Mouse (Mus musculus) midbrain, embryonic 13.5 days (tissue): Measurements from ENCODE around the gene Slc22a23. TPM values are rescaled to one million over a fixed set of nuclear protein-coding genes. Genes with fewer than 3 reads are reported as not detected.

Experiments used
- ATAC-seq: fragments of 200-750 bp; cut with Nextera tagmentation; 2 replicates; pipeline ENCODE4 v1.8.0; 2017; ENCODE audit warnings: mild to moderate bottlenecking, moderate TSS enrichment, moderate library complexity
- H3K27ac ChIP-seq: fragments of 300-500 bp; sonication (generic); 2 replicates; pipeline ENCODE4 v1.5.1; 2015; ENCODE audit warnings: inconsistent platforms, mild to moderate bottlenecking, moderate library complexity
- H3K27me3 ChIP-seq: fragments of 300-500 bp; sonication (generic); 2 replicates; pipeline ENCODE4 v1.6.1; 2015; ENCODE audit warnings: mild to moderate bottlenecking, inconsistent platforms
- H3K36me3 ChIP-seq: fragments of 300-500 bp; sonication (generic); 2 replicates; pipeline ENCODE4 v1.6.1; 2015; ENCODE audit warnings: mild to moderate bottlenecking, inconsistent platforms
- H3K4me1 ChIP-seq: fragments of 300-500 bp; sonication (generic); replicated peaks from 2 replicates; pipeline ENCODE4 v1.6.1; 2015; ENCODE audit warnings: inconsistent platforms
- H3K4me2 ChIP-seq: fragments of 300-500 bp; sonication (generic); replicated peaks from 2 replicates; pipeline ENCODE4 v1.6.1; 2015; ENCODE audit warnings: moderate library complexity, mild to moderate bottlenecking, inconsistent platforms
- H3K4me3 ChIP-seq: fragments of 300-500 bp; sonication (generic); replicated peaks from 2 replicates; pipeline ENCODE4 v1.5.1; 2015; ENCODE audit warnings: mild to moderate bottlenecking, inconsistent platforms
- H3K9ac ChIP-seq: fragments of 300-500 bp; sonication (generic); replicated peaks from 2 replicates; pipeline ENCODE4 v1.6.1; 2015; ENCODE audit warnings: mild to moderate bottlenecking, inconsistent platforms
- H3K9me3 ChIP-seq: fragments of 300-500 bp; sonication (generic); 2 replicates; pipeline ENCODE4 v1.6.1; 2016; ENCODE audit warnings: mild to moderate bottlenecking, inconsistent platforms
- WGBS: fragments of 180-500 bp; shearing (Covaris S2); methylation state at CpG from one replicate; pipeline ENCODE4 v1.1.7; 2015; 5-methylcytosine and 5-hydroxymethylcytosine counted together
- polyA plus RNA-seq: library from polyadenylated mRNA; unstranded; fragments of >200 nt; fragmentation: Nextera tagmentation; extraction: Ambion mirVana; gene quantifications from 2 replicates; pipeline ENCODE4 v1.2.1, GENCODE M21; 2015

Slc22a23 gene
- polyA plus RNA-seq, 1 experiment from 2014 or later, result 15.3 TPM

DNA sequence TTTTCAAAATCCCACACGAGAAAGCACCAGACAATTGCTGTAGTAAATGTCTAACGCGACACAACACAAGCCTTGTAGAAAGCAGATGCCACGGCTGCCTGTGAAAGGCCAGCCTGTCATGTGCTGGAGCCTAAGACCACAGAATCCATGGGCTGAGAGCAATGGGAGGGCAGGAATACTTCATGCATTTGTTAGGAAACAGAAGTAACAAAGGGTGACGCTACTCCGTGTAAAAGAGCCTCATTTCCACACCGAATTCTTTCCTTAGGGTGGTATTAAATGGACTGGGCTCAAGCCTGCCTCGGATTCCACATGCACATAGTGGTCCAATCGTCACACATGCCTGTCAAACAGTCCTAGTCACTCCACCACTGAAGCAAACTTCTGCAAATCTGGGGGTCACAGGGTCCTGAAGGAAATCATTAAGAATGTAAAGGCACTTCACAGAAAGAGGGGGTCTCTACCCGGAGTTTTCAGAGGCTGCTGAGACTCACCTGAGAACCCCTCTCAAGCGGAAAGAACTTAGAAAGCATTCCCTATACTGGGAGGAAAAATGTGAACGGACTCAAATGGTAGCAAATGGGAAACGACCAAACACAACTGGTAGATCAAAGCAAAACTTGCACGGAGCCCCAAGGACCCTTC, 106.2 kb downstream of the Slc22a23 start:
- H3K9me3 ChIP-seq, result no peaks in the 10 kb centered on the region
- no peak overlapping the region for H3K4me3 ChIP-seq
- ATAC-seq, result peak; percentile 83
- H3K4me1 ChIP-seq, result peaks cover 55% of the 10 kb centered on the region
- peak overlapping the region; percentile 86 for H3K27ac ChIP-seq
- peak overlapping the region; percentile 27 for H3K4me2 ChIP-seq
- WGBS, result 2% methylated on average over 14 of the region's 14 CpGs
- no peaks in the 10 kb centered on the region for H3K27me3 ChIP-seq
- H3K9ac ChIP-seq, result no peak overlapping the region; the same call in 1 of the 2 replicates
- H3K36me3 ChIP-seq, result no peaks in the 10 kb centered on the region

- H3K4me3 ChIP-seq, result no peak overlapping the region
- 98% methylated on average over 6 of the region's 6 CpGs for WGBS
- ATAC-seq, result no peak
These were observed 109.9 kb downstream of the Slc22a23 start for GRCm38 (mm10) chr13:34235056-34235455.

DNA sequence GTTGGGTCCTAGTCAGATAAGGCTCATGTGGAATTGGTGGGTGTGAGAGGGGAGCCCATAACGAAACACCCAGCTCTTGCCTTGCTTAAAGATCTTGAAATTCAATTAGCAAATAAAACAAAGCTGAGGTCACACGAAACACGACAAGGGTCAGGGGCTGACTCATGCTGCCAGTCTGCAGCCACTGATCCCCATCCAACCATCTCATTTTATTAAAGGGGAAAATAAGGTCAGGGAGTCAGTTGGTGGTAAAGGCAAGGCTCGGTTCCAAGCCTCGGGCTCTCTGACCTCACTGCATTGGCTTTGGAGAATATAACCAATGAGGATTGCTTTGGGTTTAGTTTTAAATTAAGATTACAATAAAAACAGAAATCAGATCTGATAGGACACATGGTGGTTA, 110.5 kb downstream of the Slc22a23 start:
- H3K9me3 ChIP-seq, result no peaks in the 10 kb centered on the region
- H3K4me3 ChIP-seq, result no peak overlapping the region
- WGBS, result 42% methylated on average over 5 of the region's 5 CpGs
- peaks cover 41% of the 10 kb centered on the region for H3K4me1 ChIP-seq
- no peaks in the 10 kb centered on the region for H3K27me3 ChIP-seq
- H3K27ac ChIP-seq, result no peak overlapping the region
- no peaks in the 10 kb centered on the region for H3K36me3 ChIP-seq
- no peak for ATAC-seq
- no peak overlapping the region for H3K9ac ChIP-seq
- H3K4me2 ChIP-seq, result no peak overlapping the region

More at GRCm38 (mm10) chr13:34235056-34235455, 109.9 kb downstream of the Slc22a23 start:
- peaks cover 46% of the 10 kb centered on the region for H3K4me1 ChIP-seq
- no peaks in the 10 kb centered on the region for H3K36me3 ChIP-seq
- no peaks in the 10 kb centered on the region for H3K9me3 ChIP-seq
- no peaks in the 10 kb centered on the region for H3K27me3 ChIP-seq
- no peak overlapping the region for H3K4me2 ChIP-seq
- no peak overlapping the region for H3K9ac ChIP-seq
- no peak overlapping the region for H3K27ac ChIP-seq

- H3K4me3 ChIP-seq, result no peak overlapping the region
- H3K9ac ChIP-seq, result no peak overlapping the region
- 79% methylated on average over 6 of the region's 6 CpGs for WGBS
- H3K4me2 ChIP-seq, result no peak overlapping the region
- H3K4me1 ChIP-seq, result peaks cover 34% of the 10 kb centered on the region
- ATAC-seq, result no peak
- H3K9me3 ChIP-seq, result no peaks in the 10 kb centered on the region
- H3K36me3 ChIP-seq, result no peaks in the 10 kb centered on the region
- no peaks in the 10 kb centered on the region for H3K27me3 ChIP-seq
- H3K27ac ChIP-seq, result no peak overlapping the region
These were observed 112.0 kb downstream of the Slc22a23 start for GRCm38 (mm10) chr13:34232992-34233391.

DNA sequence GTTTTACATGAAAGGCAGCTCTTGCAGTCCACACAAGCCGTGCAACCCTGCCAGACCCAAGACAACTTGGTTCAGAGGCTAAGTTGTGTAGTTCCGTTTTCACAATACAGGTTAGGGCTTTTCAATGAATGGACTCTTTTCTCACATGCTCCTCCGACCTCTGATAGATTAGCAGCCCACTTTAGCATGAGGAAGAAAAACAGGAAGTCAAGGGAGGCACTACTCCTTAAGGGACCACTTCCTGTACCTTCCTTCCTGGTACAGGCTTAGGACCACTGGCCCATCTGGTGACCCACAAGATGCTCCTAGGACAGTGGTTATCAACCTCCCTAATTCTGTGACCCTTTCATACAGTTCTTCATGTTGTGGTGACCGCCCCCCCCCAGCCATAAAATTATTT, 116.1 kb downstream of the Slc22a23 start:
- Histone ChIP-seq H3K9me3 (no peaks in the 10 kb centered on the region), H3K36me3 (no peaks in the 10 kb centered on the region), H3K9ac (no peak overlapping the region), H3K27me3 (no peaks in the 10 kb centered on the region), H3K4me3 (no peak overlapping the region), H3K27ac (no peak overlapping the region), H3K4me2 (no peak overlapping the region), H3K4me1 (peaks cover 55% of the 10 kb centered on the region)
- WGBS, result 74% methylated on average over 4 of the region's 4 CpGs
- no peak for ATAC-seq

- Histone ChIP-seq H3K9ac (no peak overlapping the region), H3K4me1 (peaks cover 62% of the 10 kb centered on the region), H3K9me3 (no peaks in the 10 kb centered on the region), H3K27me3 (no peaks in the 10 kb centered on the region), H3K4me2 (no peak overlapping the region), H3K4me3 (no peak overlapping the region), H3K27ac (no peak overlapping the region), H3K36me3 (no peaks in the 10 kb centered on the region)
- 32% methylated on average over 12 of the region's 12 CpGs for WGBS
- no peak for ATAC-seq
These were observed 117.0 kb downstream of the Slc22a23 start for GRCm38 (mm10) chr13:34227720-34228661.

- Histone ChIP-seq H3K27ac (no peak overlapping the region), H3K9ac (no peak overlapping the region), H3K4me1 (peaks cover 64% of the 10 kb centered on the region), H3K36me3 (no peaks in the 10 kb centered on the region), H3K27me3 (no peaks in the 10 kb centered on the region), H3K4me2 (no peak overlapping the region), H3K9me3 (no peaks in the 10 kb centered on the region), H3K4me3 (no peak overlapping the region)
- 15% methylated on average over 1 of the region's 1 CpGs for WGBS
- 0 out of 2 replicates have a peak, but pooled peaks have one; percentile 8 for ATAC-seq
These were observed 118.0 kb downstream of the Slc22a23 start for GRCm38 (mm10) chr13:34226940-34227339.

- no peak overlapping the region for H3K9ac ChIP-seq
- no peak for ATAC-seq
- WGBS, result 43% methylated on average over 7 of the region's 7 CpGs
These were observed 122.0 kb downstream of the Slc22a23 start for GRCm38 (mm10) chr13:34222985-34223384.

GRCm38 (mm10) chr13:34219728-34220127, 125.3 kb downstream of the Slc22a23 start:
- peaks cover 28% of the 10 kb centered on the region for H3K4me1 ChIP-seq
- H3K9me3 ChIP-seq, result no peaks in the 10 kb centered on the region
- no peaks in the 10 kb centered on the region for H3K27me3 ChIP-seq
- no peak overlapping the region for H3K27ac ChIP-seq
- H3K36me3 ChIP-seq, result peaks cover 14% of the 10 kb centered on the region; the same call in 1 of the 2 replicates
- H3K4me3 ChIP-seq, result no peak overlapping the region
- no peak overlapping the region for H3K4me2 ChIP-seq
- 76% methylated on average over 3 of the region's 3 CpGs for WGBS
- peak; percentile 15; the same call in 1 of the 2 replicates for ATAC-seq
- no peak overlapping the region for H3K9ac ChIP-seq

More at GRCm38 (mm10) chr13:34222985-34223384, 122.0 kb downstream of the Slc22a23 start:
- no peaks in the 10 kb centered on the region for H3K9me3 ChIP-seq
- no peaks in the 10 kb centered on the region for H3K27me3 ChIP-seq
- H3K27ac ChIP-seq, result peak overlapping the region; percentile 36; the same call in 1 of the 2 replicates
- no peak overlapping the region for H3K4me2 ChIP-seq
- H3K4me3 ChIP-seq, result no peak overlapping the region
- H3K36me3 ChIP-seq, result peaks cover 12% of the 10 kb centered on the region; the same call in 1 of the 2 replicates
- H3K4me1 ChIP-seq, result peaks cover 58% of the 10 kb centered on the region

DNA sequence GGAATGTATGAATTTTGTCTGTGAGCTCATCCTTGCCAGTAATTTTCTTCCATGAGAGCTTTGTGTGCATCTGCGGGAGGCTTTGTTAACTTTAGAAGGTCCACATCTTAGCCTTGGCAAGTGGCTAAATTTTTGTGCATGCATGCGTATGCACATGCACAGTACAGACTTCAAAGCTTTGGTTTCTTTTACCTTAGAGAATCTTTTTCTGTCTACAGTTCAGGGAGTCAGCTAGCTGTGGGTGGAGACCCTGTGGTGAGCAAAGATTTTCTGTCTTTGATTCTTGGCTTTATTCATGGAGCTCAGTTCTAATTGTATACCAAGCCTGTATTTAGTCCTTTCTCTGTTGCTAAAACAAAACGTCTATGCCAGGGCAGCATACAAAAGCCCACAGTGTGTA, 126.2 kb downstream of the Slc22a23 start:
- H3K36me3 ChIP-seq, result peaks cover 18% of the 10 kb centered on the region; the same call in 1 of the 2 replicates
- no peak overlapping the region for H3K4me2 ChIP-seq
- H3K4me1 ChIP-seq, result peaks cover 20% of the 10 kb centered on the region
- H3K9me3 ChIP-seq, result no peaks in the 10 kb centered on the region
- no peak overlapping the region; the same call in 1 of the 2 replicates for H3K27ac ChIP-seq
- no peaks in the 10 kb centered on the region for H3K27me3 ChIP-seq
- H3K4me3 ChIP-seq, result no peak overlapping the region
- H3K9ac ChIP-seq, result no peak overlapping the region
- ATAC-seq, result no peak
- 68% methylated on average over 3 of the region's 3 CpGs for WGBS

DNA sequence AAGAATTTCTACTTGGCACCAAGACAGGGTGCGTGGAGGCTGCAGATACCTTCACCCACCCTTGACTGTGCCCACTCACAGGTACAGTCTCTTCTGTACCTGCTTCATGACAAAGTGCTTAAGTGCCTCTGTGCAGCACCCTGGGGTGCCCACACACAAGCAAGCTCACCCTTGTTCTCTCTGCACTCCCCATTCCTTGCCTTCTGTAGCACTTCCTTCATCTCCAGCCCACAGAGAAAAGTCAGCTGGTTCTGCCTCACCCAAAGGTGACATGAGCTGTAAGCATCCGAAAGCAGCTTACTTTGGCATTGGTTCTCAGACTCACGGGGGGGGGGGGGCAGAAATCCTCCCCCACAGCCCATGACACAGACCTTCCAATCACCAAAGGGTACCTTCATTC, 130.1 kb downstream of the Slc22a23 start:
- Histone ChIP-seq H3K36me3 (peaks cover 21% of the 10 kb centered on the region; the same call in 1 of the 2 replicates), H3K9ac (no peak overlapping the region), H3K9me3 (no peaks in the 10 kb centered on the region), H3K27me3 (no peaks in the 10 kb centered on the region), H3K27ac (no peak overlapping the region), H3K4me3 (no peak overlapping the region), H3K4me1 (no peaks in the 10 kb centered on the region), H3K4me2 (no peak overlapping the region)
- WGBS, result 94% methylated on average over 3 of the region's 3 CpGs
- no peak for ATAC-seq

- ATAC-seq, result no peak
- Histone ChIP-seq H3K4me1 (0 out of 2 replicates have a peak, but pooled peaks cover under 1% of the 10 kb centered on the region), H3K9me3 (no peaks in the 10 kb centered on the region), H3K27ac (no peak overlapping the region), H3K27me3 (no peaks in the 10 kb centered on the region), H3K4me2 (no peak overlapping the region), H3K36me3 (peaks cover 14% of the 10 kb centered on the region; the same call in 1 of the 2 replicates), H3K9ac (no peak overlapping the region), H3K4me3 (no peak overlapping the region)
- 81% methylated on average over 10 of the region's 10 CpGs for WGBS
These were observed 132.2 kb downstream of the Slc22a23 start for GRCm38 (mm10) chr13:34212735-34213212.
